8 mouse cellular contexts compared by ENCODE assay signal in genomic region chr3:134099471-134100125, GRCm38 (mm10).
DNase-seq lines count a peak whose midpoint lies in the region; ATAC-seq and TF ChIP-seq lines count a peak whose summit lies in the region.

No protein-coding gene starts in this region.

- ATAC-seq in embryonic facial prominence, embryonic 15.5 days (ENCODE audit: insufficient number of reproducible peaks, low FRiP score, low TSS enrichment, low read depth) = peak; percentile 7; the same call in 1 of the 2 replicates
- peak; percentile 40; the same call in 1 of the 2 replicates for ATAC-seq in kidney, embryonic 14.5 days (ENCODE audit: low FRiP score, low TSS enrichment)
- ATAC-seq in megakaryocyte progenitor cell, adult 5-6 weeks (replicated peaks; ENCODE audit: poor library complexity) = peak; percentile 85

- no peak overlapping the region for H3K4me3 ChIP-seq in kidney, adult 2 months (ENCODE audit: insufficient read depth, low read depth, low read length)
- no peak overlapping the region for H3K4me3 ChIP-seq in embryonic facial prominence, embryonic 15.5 days (replicated peaks)
- no peak overlapping the region for H3K4me3 ChIP-seq in kidney, embryonic 14.5 days (ENCODE audit: low read length)

- DNase-seq in kidney, adult 2 months = peak; percentile 19
- no peak for DNase-seq in kidney, adult 11 months
- DNase-seq in ZHBTc4 (ENCODE audit: low read depth, low spot score) = peak; percentile 20
- peak; percentile 9 for DNase-seq in testis, postnatal 14 days (ENCODE audit: low spot score)
- DNase-seq in c-Kit-positive CD71-positive TER-119-positive erythroid progenitor cells, embryonic 14.5 days (ENCODE audit: low spot score) = no peak

- H3K9ac ChIP-seq in embryonic facial prominence, embryonic 15.5 days = no peak overlapping the region
- no peak overlapping the region for H3K9ac ChIP-seq in kidney, embryonic 14.5 days (ENCODE audit: low read depth, low read length)

- H3K4me1 ChIP-seq in kidney, adult 2 months (ENCODE audit: control insufficient read depth, insufficient read depth, low read length) = no peaks in the 10 kb centered on the region
- H3K4me1 ChIP-seq in embryonic facial prominence, embryonic 15.5 days = no peaks in the 10 kb centered on the region
- peaks cover 16% of the 10 kb centered on the region; the same call in 1 of the 2 replicates for H3K4me1 ChIP-seq in kidney, embryonic 14.5 days (ENCODE audit: control insufficient read depth, insufficient read depth, low read length)

- no peak overlapping the region for H3K27ac ChIP-seq in kidney, adult 2 months (ENCODE audit: insufficient read depth, low read depth, low read length)
- H3K27ac ChIP-seq in embryonic facial prominence, embryonic 15.5 days (replicated peaks) = no peak overlapping the region
- no peak overlapping the region for H3K27ac ChIP-seq in kidney, embryonic 14.5 days (ENCODE audit: low read depth, low read length)

- TF ChIP-seq CTCF in kidney, adult 2 months (conservative IDR thresholded peaks at IDR 0.05; ENCODE audit: insufficient read depth, insufficient read length, low read depth, low read length) = no peak

- H3K27me3 ChIP-seq in kidney, adult 2 months (replicated peaks; ENCODE audit: control insufficient read depth, insufficient read depth, low read length) = no peaks in the 10 kb centered on the region; the same call in 1 of the 2 replicates
- H3K27me3 ChIP-seq in embryonic facial prominence, embryonic 15.5 days = no peaks in the 10 kb centered on the region
- H3K27me3 ChIP-seq in kidney, embryonic 14.5 days (ENCODE audit: control insufficient read depth, insufficient read depth, low read length) = no peaks in the 10 kb centered on the region

- H3K9me3 ChIP-seq in embryonic facial prominence, embryonic 15.5 days (replicated peaks) = no peaks in the 10 kb centered on the region
- H3K9me3 ChIP-seq in kidney, embryonic 14.5 days (ENCODE audit: control insufficient read depth, low read length) = no peaks in the 10 kb centered on the region

- H3K4me2 ChIP-seq in embryonic facial prominence, embryonic 15.5 days (replicated peaks) = no peak overlapping the region
- H3K4me2 ChIP-seq in kidney, embryonic 14.5 days (replicated peaks; ENCODE audit: low read depth, low read length) = no peak overlapping the region

- no peak for TF ChIP-seq POLR2A in kidney, adult 2 months (IDR thresholded peaks at IDR 0.05; ENCODE audit: low read depth, low read length)

- 73% methylated on average over 3 of the region's 3 CpGs for WGBS in kidney, adult 2 months
- WGBS in embryonic facial prominence, embryonic 15.5 days = 59% methylated on average over 3 of the region's 3 CpGs
- 63% methylated on average over 3 of the region's 3 CpGs for WGBS in kidney, embryonic 14.5 days

- H3K36me3 ChIP-seq in kidney, adult 2 months (ENCODE audit: control insufficient read depth, insufficient read depth, low read length) = no peaks in the 10 kb centered on the region
- no peaks in the 10 kb centered on the region for H3K36me3 ChIP-seq in embryonic facial prominence, embryonic 15.5 days
- no peaks in the 10 kb centered on the region for H3K36me3 ChIP-seq in kidney, embryonic 14.5 days (ENCODE audit: control insufficient read depth, insufficient read depth, low read length)

Comparison
In these comparisons a context has a peak if more than half of its experiments do, and no peak if none do; other contexts are left out.
1. DNase-seq: peak in kidney, adult 2 months (single experiment), ZHBTc4 (single experiment) and testis, postnatal 14 days (single experiment); none in kidney, adult 11 months (single experiment) and c-Kit-positive CD71-positive TER-119-positive erythroid progenitor cells, embryonic 14.5 days (single experiment).
2. ATAC-seq: peak in every context shown above with its lines; median percentile 85 in megakaryocyte progenitor cell, adult 5-6 weeks; 40 in kidney, embryonic 14.5 days; 7 in embryonic facial prominence, embryonic 15.5 days.